Mouse (Mus musculus) heart, postnatal 0 days (tissue): ENCODE measurements around the gene Ndufa5.

Experiments used
- CTCF ChIP-seq: IDR thresholded peaks from 2 replicates; pipeline ENCODE4 v1.5.1; 2016; ENCODE audit warnings: antibody characterized with exemption, control low read depth, low read depth
- EP300 ChIP-seq: IDR thresholded peaks from 2 replicates; pipeline ENCODE4 v1.6.1; 2016; ENCODE audit warnings: antibody characterized with exemption, low read depth

DNA sequence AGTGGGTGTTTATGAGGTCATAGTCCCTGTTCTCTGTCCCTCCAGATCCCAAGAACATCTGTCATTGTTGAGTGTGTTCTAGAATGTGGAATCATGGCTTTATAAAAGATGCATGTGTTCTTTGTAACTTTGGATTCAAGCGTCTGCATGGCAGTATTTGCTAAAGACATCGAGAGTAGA, 141 bp upstream of the Ndufa5 start, which contains the start of gene Asb15:
- TF ChIP-seq CTCF (no peak), EP300 (no peak)
